Mouse (Mus musculus) spleen, adult 12 weeks (tissue): ENCODE data around the gene Gm38431.
"Not testable (repeated sequence)": the region's sequence is repeated elsewhere in the genome, so short reads cannot be mapped to it uniquely, and the experiment has no call there.

Source experiments
- DNase-seq: peaks from one replicate; pipeline ENCODE4 v3.0.0; 2022; ENCODE audit warnings: low spot score

The Gm38431 gene

GRCm38 (mm10) chr9:21105760-21106564 lies 14.2 kb upstream of the Gm38431 start:
- DNase-seq = peak; percentile 44

- DNase-seq = no peak
Measured at GRCm38 (mm10) chr9:21104814-21105213, 13.0 kb upstream of the Gm38431 start.

GRCm38 (mm10) chr9:21102076-21102475 lies 10.3 kb upstream of the Gm38431 start:
- DNase-seq = no peak

- no peak for DNase-seq
Measured at GRCm38 (mm10) chr9:21100447-21101161, 8.8 kb upstream of the Gm38431 start.

GRCm38 (mm10) chr9:21097793-21098192 lies 6.0 kb upstream of the Gm38431 start:
- no peak for DNase-seq

GRCm38 (mm10) chr9:21095958-21096357 lies 4.2 kb upstream of the Gm38431 start:
- no peak for DNase-seq

GRCm38 (mm10) chr9:21093423-21093822 lies 1.6 kb upstream of the Gm38431 start:
- DNase-seq = no peak

GRCm38 (mm10) chr9:21090972-21091706 lies 658 bp downstream of the Gm38431 start:
- no peak for DNase-seq

- DNase-seq = no peak
Measured at GRCm38 (mm10) chr9:21090537-21090936, 1.3 kb downstream of the Gm38431 start.

- no peak for DNase-seq
Measured at GRCm38 (mm10) chr9:21083324-21083723, 8.5 kb downstream of the Gm38431 start.

- DNase-seq = no peak
Measured at GRCm38 (mm10) chr9:21081127-21081526, 10.7 kb downstream of the Gm38431 start.

GRCm38 (mm10) chr9:21075625-21076024 lies 16.2 kb downstream of the Gm38431 start:
- DNase-seq = no peak

- no peak for DNase-seq
Measured at GRCm38 (mm10) chr9:21074173-21074572, 17.6 kb downstream of the Gm38431 start.

- peak; percentile 71 for DNase-seq
Measured at GRCm38 (mm10) chr9:21073044-21073840, 18.6 kb downstream of the Gm38431 start, which contains the start of the genes Gm49373 and Fdx1l. Gene Gm49373 (minus strand): TSS chr9:21073096. Gene Fdx1l (minus strand): TSS chr9:21073614.

GRCm38 (mm10) chr9:21072641-21073040 lies 19.2 kb downstream of the Gm38431 start:
- DNase-seq = no peak

GRCm38 (mm10) chr9:21067006-21067684 lies 24.7 kb downstream of the Gm38431 start, which contains the start of gene Zglp1:
Gene Zglp1 (minus strand): TSS chr9:21067093.
- DNase-seq = no peak

- no peak for DNase-seq
Measured at GRCm38 (mm10) chr9:21062928-21063327, 28.9 kb downstream of the Gm38431 start.

GRCm38 (mm10) chr9:21051578-21051977 lies 40.2 kb downstream of the Gm38431 start:
- no peak for DNase-seq

GRCm38 (mm10) chr9:21045235-21045634 lies 46.6 kb downstream of the Gm38431 start:
- DNase-seq = no peak

- DNase-seq = not testable (repeated sequence)
Measured at GRCm38 (mm10) chr9:21044785-21045184, 47.0 kb downstream of the Gm38431 start.

- no peak for DNase-seq
Measured at GRCm38 (mm10) chr9:21043563-21043962, 48.2 kb downstream of the Gm38431 start.
